Mouse (Mus musculus): ENCODE data around the gene Lmx1a.

GRCm38 (mm10) chr1:167781787-167782484 is 92.9 kb downstream of the Lmx1a start:
- no peak for TF ChIP-seq POLR2A (IDR thresholded peaks at IDR 0.05; ENCODE audit: insufficient read depth, low read length)
- no peak for TF ChIP-seq EP300 (IDR thresholded peaks at IDR 0.05; ENCODE audit: insufficient read depth, low read depth, low read length)

Data from ES-Bruce4 (cell line).